Mouse (Mus musculus): ENCODE results near the gene Slc17a4. TPM values are rescaled to one million over a fixed set of nuclear protein-coding genes. Genes with fewer than 3 reads are reported as not detected.

Slc17a4 gene
- polyA plus RNA-seq, 1 experiment from 2014 or later: not detected

DNA sequence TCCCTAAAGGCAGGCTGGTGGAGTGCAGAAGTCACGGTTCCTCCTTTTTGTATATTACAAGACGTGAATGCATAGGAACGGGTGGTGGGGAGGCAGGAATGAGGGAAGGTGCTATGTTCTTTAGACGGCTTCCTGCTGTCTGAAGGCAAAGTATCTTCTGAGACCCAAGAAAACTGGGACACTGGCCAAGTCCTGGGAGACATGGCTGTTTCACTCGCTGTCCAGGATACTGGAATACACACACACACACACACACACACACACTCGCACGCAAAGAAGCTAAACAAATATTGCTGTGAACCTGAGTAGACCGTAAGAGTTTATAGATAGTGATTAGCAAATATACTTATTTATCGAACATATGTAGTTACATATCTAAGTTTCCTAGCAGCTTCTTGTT is 50.1 kb downstream of the Slc17a4 start:
- Histone ChIP-seq H3K9me3 (replicated peaks) (no peaks in the 10 kb centered on the region), H3K4me1 (peaks cover 18% of the 10 kb centered on the region; the same call in 1 of the 2 replicates), H3K4me3 (no peak overlapping the region), H3K36me3 (no peaks in the 10 kb centered on the region), H3K27ac (no peak overlapping the region), H3K9ac (no peak overlapping the region), H3K4me2 (no peak overlapping the region), H3K27me3 (replicated peaks) (no peaks in the 10 kb centered on the region)
- WGBS (ENCODE audit: insufficient replicate concordance): 57% methylated on average over 9 of the region's 9 CpGs
- no peak for ATAC-seq

GRCm38 (mm10) chr13:23861815-23862214 is 53.0 kb downstream of the Slc17a4 start:
- no peaks in the 10 kb centered on the region for H3K9me3 ChIP-seq (replicated peaks)
- H3K9ac ChIP-seq: no peak overlapping the region
- H3K4me3 ChIP-seq: no peak overlapping the region
- H3K36me3 ChIP-seq: no peaks in the 10 kb centered on the region
- no peak for ATAC-seq
- H3K4me2 ChIP-seq: no peak overlapping the region
- H3K27ac ChIP-seq: no peak overlapping the region
- H3K27me3 ChIP-seq (replicated peaks): no peaks in the 10 kb centered on the region
- 0 out of 2 replicates have a peak, but pooled peaks cover 10% of the 10 kb centered on the region for H3K4me1 ChIP-seq

DNA sequence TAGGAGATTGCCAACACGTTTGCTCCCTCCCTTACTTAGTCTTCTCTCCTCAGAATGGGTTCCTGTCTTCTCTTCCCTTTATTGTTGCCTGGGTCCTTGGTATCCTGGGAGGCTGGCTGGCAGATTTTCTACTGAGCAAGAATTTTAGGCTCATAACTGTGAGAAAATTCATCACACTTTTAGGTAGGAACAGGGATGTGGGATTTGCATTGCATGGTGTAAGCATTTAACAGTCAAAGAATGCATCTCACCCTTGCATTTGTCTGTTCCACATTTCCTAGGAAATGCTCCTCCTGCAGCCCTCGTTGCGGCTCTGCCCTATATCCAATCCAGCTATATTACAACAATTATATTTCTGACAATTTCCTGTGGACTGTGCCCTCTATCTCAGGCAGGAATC is 58.4 kb downstream of the Slc17a4 start:
- no peak overlapping the region for H3K27ac ChIP-seq
- H3K9me3 ChIP-seq (replicated peaks): no peaks in the 10 kb centered on the region
- H3K4me3 ChIP-seq: no peak overlapping the region
- no peak overlapping the region for H3K4me2 ChIP-seq
- 49% methylated on average over 3 of the region's 3 CpGs for WGBS (ENCODE audit: insufficient replicate concordance)
- no peak overlapping the region for H3K9ac ChIP-seq
- no peak for ATAC-seq
- H3K27me3 ChIP-seq (replicated peaks): no peaks in the 10 kb centered on the region
- H3K4me1 ChIP-seq: no peaks in the 10 kb centered on the region
- no peaks in the 10 kb centered on the region for H3K36me3 ChIP-seq

- Histone ChIP-seq H3K9ac (no peak overlapping the region), H3K27ac (no peak overlapping the region), H3K4me3 (no peak overlapping the region), H3K36me3 (no peaks in the 10 kb centered on the region), H3K4me2 (no peak overlapping the region), H3K4me1 (no peaks in the 10 kb centered on the region), H3K27me3 (replicated peaks) (peaks cover under 1% of the 10 kb centered on the region; the same call in 1 of the 2 replicates), H3K9me3 (replicated peaks) (no peaks in the 10 kb centered on the region)
- WGBS (ENCODE audit: insufficient replicate concordance): 54% methylated on average over 2 of the region's 2 CpGs
- ATAC-seq: no peak
These were observed 65.5 kb downstream of the Slc17a4 start for GRCm38 (mm10) chr13:23849299-23849698.

Small RNA genes within 50 kb of the gene (microRNA-seq; reads per million reads assigned to microRNA genes)
- gene Gm44344: not detected

Other genes with a start within 250 kb of the Slc17a4 start
- gene Hist1h2ac, start 231.1 kb downstream of the Slc17a4 start, polyA plus RNA-seq (2016; fragmentation: Nextera tagmentation; extraction: Ambion mirVana): 0.91 and 1.3 TPM in 2 replicates
- 75.3 and 75.6 TPM in 2 replicates for gene Hist1h2bc, start 230.8 kb downstream of the Slc17a4 start, polyA plus RNA-seq (2016; fragmentation: Nextera tagmentation; extraction: Ambion mirVana)
- not detected in 2 replicates for gene Hist1h1t, start 219.2 kb downstream of the Slc17a4 start, polyA plus RNA-seq (2016; fragmentation: Nextera tagmentation; extraction: Ambion mirVana)
- 8.6 and 11.6 TPM in 2 replicates for gene Hist1h4c, start 216.6 kb downstream of the Slc17a4 start, polyA plus RNA-seq (2016; fragmentation: Nextera tagmentation; extraction: Ambion mirVana)
- gene Hfe, start 204.2 kb downstream of the Slc17a4 start, polyA plus RNA-seq (2016; fragmentation: Nextera tagmentation; extraction: Ambion mirVana): 4.9 and 5.7 TPM in 2 replicates
- 56.9 and 57.2 TPM in 2 replicates for gene Hist1h1c, start 176.2 kb downstream of the Slc17a4 start, polyA plus RNA-seq (2016; fragmentation: Nextera tagmentation; extraction: Ambion mirVana)
- 4.8 and 6.7 TPM in 2 replicates for gene Hist1h3c, start 169.4 kb downstream of the Slc17a4 start, polyA plus RNA-seq (2016; fragmentation: Nextera tagmentation; extraction: Ambion mirVana)
- 4.6 and 5.5 TPM in 2 replicates for gene Hist1h2bb, start 168.3 kb downstream of the Slc17a4 start, polyA plus RNA-seq (2016; fragmentation: Nextera tagmentation; extraction: Ambion mirVana)
- gene Hist1h2ab, start 163.9 kb downstream of the Slc17a4 start, polyA plus RNA-seq (2016; fragmentation: Nextera tagmentation; extraction: Ambion mirVana): 70.3 TPM in 2 replicates
- 15.2 and 16.6 TPM in 2 replicates for gene Hist1h3b, start 162.7 kb downstream of the Slc17a4 start, polyA plus RNA-seq (2016; fragmentation: Nextera tagmentation; extraction: Ambion mirVana)
- gene Hist1h4b, start 158.0 kb downstream of the Slc17a4 start, polyA plus RNA-seq (2016; fragmentation: Nextera tagmentation; extraction: Ambion mirVana): 4.5 and 5.7 TPM in 2 replicates
- 0.44 and 0.93 TPM in 2 replicates for gene Hist1h4a, start 153.8 kb downstream of the Slc17a4 start, polyA plus RNA-seq (2016; fragmentation: Nextera tagmentation; extraction: Ambion mirVana)
- 5.5 and 6.8 TPM in 2 replicates for gene Hist1h3a, start 152.6 kb downstream of the Slc17a4 start, polyA plus RNA-seq (2016; fragmentation: Nextera tagmentation; extraction: Ambion mirVana)
- 4.9 and 5.8 TPM in 2 replicates for gene Hist1h1a, start 151.3 kb downstream of the Slc17a4 start, polyA plus RNA-seq (2016; fragmentation: Nextera tagmentation; extraction: Ambion mirVana)
- gene Trim38, start 145.1 kb downstream of the Slc17a4 start, polyA plus RNA-seq (2016; fragmentation: Nextera tagmentation; extraction: Ambion mirVana): not detected in 2 replicates
- gene Slc17a2, start 108.0 kb downstream of the Slc17a4 start, polyA plus RNA-seq (2016; fragmentation: Nextera tagmentation; extraction: Ambion mirVana): 0.35 and 0.43 TPM in 2 replicates
- 0.72 and 0.79 TPM in 2 replicates for gene Slc17a3, start 75.6 kb downstream of the Slc17a4 start, polyA plus RNA-seq (2016; fragmentation: Nextera tagmentation; extraction: Ambion mirVana)
- not detected in 2 replicates for gene Slc17a1, start 47.3 kb downstream of the Slc17a4 start, polyA plus RNA-seq (2016; fragmentation: Nextera tagmentation; extraction: Ambion mirVana)
- gene Hist1h2ba, start 19.1 kb upstream of the Slc17a4 start, polyA plus RNA-seq (2016; fragmentation: Nextera tagmentation; extraction: Ambion mirVana): not detected in 2 replicates
- gene Hist1h2aa, start 19.5 kb upstream of the Slc17a4 start, polyA plus RNA-seq (2016; fragmentation: Nextera tagmentation; extraction: Ambion mirVana): not detected in 2 replicates
- not detected in 2 replicates for gene Scgn, start 76.2 kb upstream of the Slc17a4 start, polyA plus RNA-seq (2016; fragmentation: Nextera tagmentation; extraction: Ambion mirVana)

Data from liver, embryonic 12.5 days (tissue).